Mouse (Mus musculus): Measurements from ENCODE around the gene Fxyd2. TPM values are rescaled to one million over a fixed set of nuclear protein-coding genes. Genes with fewer than 3 reads are reported as not detected.

Gene Fxyd2
- polyA plus RNA-seq, 1 experiment from 2014 or later = 2.5 TPM

- ATAC-seq (ENCODE audit: low read depth) = peak; percentile 10; the same call in 1 of the 2 replicates
- 3% methylated on average over 25 of the region's 25 CpGs for WGBS
- no peaks in the 10 kb centered on the region for H3K9me3 ChIP-seq (ENCODE audit: control insufficient read depth, low read length)
- H3K27ac ChIP-seq (ENCODE audit: low read length) = no peak overlapping the region
- H3K9ac ChIP-seq (ENCODE audit: low read length) = peak overlapping the region; percentile 70
- H3K4me3 ChIP-seq (ENCODE audit: low read length) = peak overlapping the region; percentile 64
- peaks cover 12% of the 10 kb centered on the region; the same call in 1 of the 2 replicates for H3K27me3 ChIP-seq (ENCODE audit: control insufficient read depth, insufficient read depth, low read depth, low read length)
- H3K4me1 ChIP-seq (replicated peaks; ENCODE audit: control insufficient read depth, insufficient read depth, low read length) = peaks cover 8% of the 10 kb centered on the region; the same call in 1 of the 2 replicates
- H3K4me2 ChIP-seq (ENCODE audit: low read depth, low read length) = peak overlapping the region; percentile 96
- H3K36me3 ChIP-seq (ENCODE audit: control insufficient read depth, insufficient read depth, low read length) = no peaks in the 10 kb centered on the region
Measured at GRCm38 (mm10) chr9:45370616-45371336, 28.7 kb upstream of the Fxyd2 start.

GRCm38 (mm10) chr9:45371337-45371707 lies 28.1 kb upstream of the Fxyd2 start:
- 17% methylated on average over 2 of the region's 2 CpGs for WGBS
- Histone ChIP-seq H3K9me3 (ENCODE audit: control insufficient read depth, low read length) (no peaks in the 10 kb centered on the region), H3K27ac (ENCODE audit: low read length) (no peak overlapping the region), H3K4me2 (ENCODE audit: low read depth, low read length) (peak overlapping the region; percentile 96), H3K36me3 (ENCODE audit: control insufficient read depth, insufficient read depth, low read length) (no peaks in the 10 kb centered on the region), H3K4me3 (ENCODE audit: low read length) (peak overlapping the region; percentile 64), H3K4me1 (replicated peaks; ENCODE audit: control insufficient read depth, insufficient read depth, low read length) (peaks cover 8% of the 10 kb centered on the region; the same call in 1 of the 2 replicates), H3K27me3 (ENCODE audit: control insufficient read depth, insufficient read depth, low read depth, low read length) (peaks cover 12% of the 10 kb centered on the region; the same call in 1 of the 2 replicates), H3K9ac (ENCODE audit: low read length) (no peak overlapping the region)
- no peak for ATAC-seq (ENCODE audit: low read depth)

- H3K9ac ChIP-seq (ENCODE audit: low read length) = no peak overlapping the region
- no peak overlapping the region for H3K4me2 ChIP-seq (ENCODE audit: low read depth, low read length)
- H3K27ac ChIP-seq (ENCODE audit: low read length) = no peak overlapping the region
- H3K27me3 ChIP-seq (ENCODE audit: control insufficient read depth, insufficient read depth, low read depth, low read length) = peaks cover 10% of the 10 kb centered on the region; the same call in 1 of the 2 replicates
- H3K9me3 ChIP-seq (ENCODE audit: control insufficient read depth, low read length) = no peaks in the 10 kb centered on the region
- WGBS = 43% methylated on average over 3 of the region's 3 CpGs
- no peak for ATAC-seq (ENCODE audit: low read depth)
- H3K36me3 ChIP-seq (ENCODE audit: control insufficient read depth, insufficient read depth, low read length) = no peaks in the 10 kb centered on the region
- H3K4me1 ChIP-seq (replicated peaks; ENCODE audit: control insufficient read depth, insufficient read depth, low read length) = peaks cover 8% of the 10 kb centered on the region; the same call in 1 of the 2 replicates
- no peak overlapping the region for H3K4me3 ChIP-seq (ENCODE audit: low read length)
Measured at GRCm38 (mm10) chr9:45373896-45374295, 25.6 kb upstream of the Fxyd2 start.

- H3K9me3 ChIP-seq (ENCODE audit: control insufficient read depth, low read length) = no peaks in the 10 kb centered on the region
- H3K36me3 ChIP-seq (ENCODE audit: control insufficient read depth, insufficient read depth, low read length) = no peaks in the 10 kb centered on the region
- peaks cover 8% of the 10 kb centered on the region; the same call in 1 of the 2 replicates for H3K4me1 ChIP-seq (replicated peaks; ENCODE audit: control insufficient read depth, insufficient read depth, low read length)
- H3K9ac ChIP-seq (ENCODE audit: low read length) = no peak overlapping the region
- H3K27me3 ChIP-seq (ENCODE audit: control insufficient read depth, insufficient read depth, low read depth, low read length) = peaks cover 3% of the 10 kb centered on the region; the same call in 1 of the 2 replicates
- H3K27ac ChIP-seq (ENCODE audit: low read length) = no peak overlapping the region
- 88% methylated on average over 6 of the region's 6 CpGs for WGBS
- no peak overlapping the region for H3K4me2 ChIP-seq (ENCODE audit: low read depth, low read length)
- H3K4me3 ChIP-seq (ENCODE audit: low read length) = no peak overlapping the region
- no peak for ATAC-seq (ENCODE audit: low read depth)
Measured at GRCm38 (mm10) chr9:45374988-45375502, 24.4 kb upstream of the Fxyd2 start.

- no peak overlapping the region for H3K4me3 ChIP-seq (ENCODE audit: low read length)
- WGBS = 28% methylated on average over 4 of the region's 4 CpGs
- no peaks in the 10 kb centered on the region for H3K27me3 ChIP-seq (ENCODE audit: control insufficient read depth, insufficient read depth, low read depth, low read length)
- H3K36me3 ChIP-seq (ENCODE audit: control insufficient read depth, insufficient read depth, low read length) = no peaks in the 10 kb centered on the region
- H3K4me1 ChIP-seq (replicated peaks; ENCODE audit: control insufficient read depth, insufficient read depth, low read length) = no peaks in the 10 kb centered on the region
- H3K4me2 ChIP-seq (ENCODE audit: low read depth, low read length) = no peak overlapping the region
- H3K9ac ChIP-seq (ENCODE audit: low read length) = no peak overlapping the region
- peak overlapping the region; percentile 34; the same call in 1 of the 2 replicates for H3K27ac ChIP-seq (ENCODE audit: low read length)
- no peak for ATAC-seq (ENCODE audit: low read depth)
- H3K9me3 ChIP-seq (ENCODE audit: control insufficient read depth, low read length) = no peaks in the 10 kb centered on the region
Measured at GRCm38 (mm10) chr9:45376427-45376826, 23.0 kb upstream of the Fxyd2 start.

- no peak overlapping the region for H3K4me3 ChIP-seq (ENCODE audit: low read length)
- peak; percentile 54; the same call in 1 of the 2 replicates for ATAC-seq (ENCODE audit: low read depth)
- H3K4me1 ChIP-seq (replicated peaks; ENCODE audit: control insufficient read depth, insufficient read depth, low read length) = no peaks in the 10 kb centered on the region
- no peaks in the 10 kb centered on the region for H3K27me3 ChIP-seq (ENCODE audit: control insufficient read depth, insufficient read depth, low read depth, low read length)
- 51% methylated on average over 2 of the region's 2 CpGs for WGBS
- H3K9me3 ChIP-seq (ENCODE audit: control insufficient read depth, low read length) = no peaks in the 10 kb centered on the region
- no peak overlapping the region for H3K9ac ChIP-seq (ENCODE audit: low read length)
- no peak overlapping the region for H3K4me2 ChIP-seq (ENCODE audit: low read depth, low read length)
- H3K27ac ChIP-seq (ENCODE audit: low read length) = no peak overlapping the region
- no peaks in the 10 kb centered on the region for H3K36me3 ChIP-seq (ENCODE audit: control insufficient read depth, insufficient read depth, low read length)
Measured at GRCm38 (mm10) chr9:45376883-45377282, 22.6 kb upstream of the Fxyd2 start.

- Histone ChIP-seq H3K27ac (ENCODE audit: low read length) (no peak overlapping the region), H3K9me3 (ENCODE audit: control insufficient read depth, low read length) (no peaks in the 10 kb centered on the region), H3K4me2 (ENCODE audit: low read depth, low read length) (no peak overlapping the region), H3K36me3 (ENCODE audit: control insufficient read depth, insufficient read depth, low read length) (no peaks in the 10 kb centered on the region), H3K9ac (ENCODE audit: low read length) (no peak overlapping the region), H3K4me1 (replicated peaks; ENCODE audit: control insufficient read depth, insufficient read depth, low read length) (no peaks in the 10 kb centered on the region), H3K27me3 (ENCODE audit: control insufficient read depth, insufficient read depth, low read depth, low read length) (no peaks in the 10 kb centered on the region), H3K4me3 (ENCODE audit: low read length) (no peak overlapping the region)
- 48% methylated on average over 10 of the region's 10 CpGs for WGBS
- no peak for ATAC-seq (ENCODE audit: low read depth)
Measured at GRCm38 (mm10) chr9:45380411-45381251, 18.8 kb upstream of the Fxyd2 start.

GRCm38 (mm10) chr9:45382336-45382735 lies 17.1 kb upstream of the Fxyd2 start:
- no peak overlapping the region for H3K4me2 ChIP-seq (ENCODE audit: low read depth, low read length)
- H3K9me3 ChIP-seq (ENCODE audit: control insufficient read depth, low read length) = no peaks in the 10 kb centered on the region
- no peaks in the 10 kb centered on the region for H3K4me1 ChIP-seq (replicated peaks; ENCODE audit: control insufficient read depth, insufficient read depth, low read length)
- H3K27ac ChIP-seq (ENCODE audit: low read length) = no peak overlapping the region
- H3K4me3 ChIP-seq (ENCODE audit: low read length) = no peak overlapping the region
- ATAC-seq (ENCODE audit: low read depth) = no peak
- 54% methylated on average over 5 of the region's 5 CpGs for WGBS
- H3K27me3 ChIP-seq (ENCODE audit: control insufficient read depth, insufficient read depth, low read depth, low read length) = no peaks in the 10 kb centered on the region
- no peak overlapping the region for H3K9ac ChIP-seq (ENCODE audit: low read length)
- H3K36me3 ChIP-seq (ENCODE audit: control insufficient read depth, insufficient read depth, low read length) = no peaks in the 10 kb centered on the region

- H3K4me1 ChIP-seq (replicated peaks; ENCODE audit: control insufficient read depth, insufficient read depth, low read length) = no peaks in the 10 kb centered on the region
- WGBS = 73% methylated on average over 5 of the region's 5 CpGs
Measured at GRCm38 (mm10) chr9:45382834-45383233, 16.6 kb upstream of the Fxyd2 start.

More at GRCm38 (mm10) chr9:45382834-45383233, 16.6 kb upstream of the Fxyd2 start:
- no peak overlapping the region for H3K4me2 ChIP-seq (ENCODE audit: low read depth, low read length)
- ATAC-seq (ENCODE audit: low read depth) = no peak
- no peaks in the 10 kb centered on the region for H3K36me3 ChIP-seq (ENCODE audit: control insufficient read depth, insufficient read depth, low read length)
- H3K27me3 ChIP-seq (ENCODE audit: control insufficient read depth, insufficient read depth, low read depth, low read length) = no peaks in the 10 kb centered on the region
- no peak overlapping the region for H3K9ac ChIP-seq (ENCODE audit: low read length)
- no peaks in the 10 kb centered on the region for H3K9me3 ChIP-seq (ENCODE audit: control insufficient read depth, low read length)
- H3K4me3 ChIP-seq (ENCODE audit: low read length) = no peak overlapping the region
- no peak overlapping the region for H3K27ac ChIP-seq (ENCODE audit: low read length)
